Mouse (Mus musculus): ENCODE results near the gene Sap30l. TPM values are rescaled to one million over a fixed set of nuclear protein-coding genes. Genes with fewer than 3 reads are reported as not detected.

Sap30l gene
- polyA plus RNA-seq, 1 experiment from 2014 or later = 16.3 TPM

DNA sequence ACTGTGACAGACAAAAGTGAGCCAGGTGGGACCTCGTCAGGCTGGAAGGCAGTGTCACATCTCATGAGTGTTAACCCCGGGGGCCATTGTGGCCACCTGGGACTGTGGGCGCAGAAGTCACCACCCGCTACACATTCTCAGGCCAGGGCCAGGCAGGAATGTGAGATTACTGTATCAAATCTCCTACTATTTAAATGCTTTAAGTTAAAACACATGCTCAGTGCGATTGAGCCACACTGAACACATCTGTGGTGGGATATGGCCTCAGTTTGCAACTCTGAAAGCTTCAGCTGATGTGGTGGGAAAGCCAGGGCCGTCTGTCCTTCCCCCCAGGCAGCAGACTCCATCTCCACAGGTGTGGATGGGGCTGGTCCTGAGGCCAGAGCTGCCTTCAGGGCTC lies 52.1 kb downstream of the Sap30l start:
- H3K27ac ChIP-seq (replicated peaks; ENCODE audit: low read depth, low read length) = no peak overlapping the region
- ATAC-seq (ENCODE audit: low read depth) (peak; percentile 55; the same call in 1 of the 2 replicates), DNase-seq (ENCODE audit: low spot score) (no peak)
- no peak overlapping the region for H3K9ac ChIP-seq (ENCODE audit: low read depth, low read length)
- H3K9me3 ChIP-seq (ENCODE audit: control insufficient read depth, low read length) = no peaks in the 10 kb centered on the region
- H3K4me2 ChIP-seq (ENCODE audit: low read depth, low read length) = no peak overlapping the region
- no peak overlapping the region for H3K4me3 ChIP-seq (ENCODE audit: low read depth, low read length)
- H3K36me3 ChIP-seq (ENCODE audit: control insufficient read depth, insufficient read depth, low read length) = no peaks in the 10 kb centered on the region
- no peaks in the 10 kb centered on the region for H3K4me1 ChIP-seq (ENCODE audit: control insufficient read depth, insufficient read depth, low read length)
- peaks cover under 1% of the 10 kb centered on the region; the same call in 1 of the 2 replicates for H3K27me3 ChIP-seq (replicated peaks; ENCODE audit: control insufficient read depth, insufficient read depth, low read length)
- WGBS = 37% methylated on average over 6 of the region's 6 CpGs

DNA sequence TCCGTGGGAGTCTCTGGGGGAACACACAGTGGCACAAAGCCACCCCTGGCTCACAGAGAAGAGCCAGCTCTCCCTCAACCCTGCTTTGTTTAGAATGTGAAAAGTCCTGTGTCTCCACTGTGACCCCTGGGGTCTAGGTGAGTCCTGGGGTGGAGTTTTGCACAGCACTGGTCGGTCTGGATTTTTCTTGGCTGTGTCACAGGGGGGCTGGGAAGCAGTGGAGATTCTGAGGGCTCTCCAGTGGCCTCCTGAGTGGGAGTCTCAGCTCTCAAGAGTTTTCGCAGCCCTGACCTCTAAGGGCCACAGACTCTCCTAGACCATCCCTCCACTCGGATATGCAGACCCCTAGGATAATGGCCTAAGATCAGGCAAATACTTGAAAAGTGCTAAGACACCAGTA lies 56.3 kb downstream of the Sap30l start:
- 50% methylated on average over 4 of the region's 4 CpGs for WGBS
- no peaks in the 10 kb centered on the region for H3K9me3 ChIP-seq (ENCODE audit: control insufficient read depth, low read length)
- H3K4me1 ChIP-seq (ENCODE audit: control insufficient read depth, insufficient read depth, low read length) = no peaks in the 10 kb centered on the region
- DNase-seq (ENCODE audit: low spot score) (no peak), ATAC-seq (ENCODE audit: low read depth) (no peak)
- no peak overlapping the region for H3K27ac ChIP-seq (replicated peaks; ENCODE audit: low read depth, low read length)
- H3K4me2 ChIP-seq (ENCODE audit: low read depth, low read length) = no peak overlapping the region
- no peaks in the 10 kb centered on the region for H3K27me3 ChIP-seq (replicated peaks; ENCODE audit: control insufficient read depth, insufficient read depth, low read length)
- no peak overlapping the region for H3K4me3 ChIP-seq (ENCODE audit: low read depth, low read length)
- no peaks in the 10 kb centered on the region for H3K36me3 ChIP-seq (ENCODE audit: control insufficient read depth, insufficient read depth, low read length)
- no peak overlapping the region for H3K9ac ChIP-seq (ENCODE audit: low read depth, low read length)

Other genes starting within 250 kb of the Sap30l start
- 19.7 and 22.5 TPM in 2 replicates for gene Galnt10, start 156.2 kb upstream of the Sap30l start, polyA plus RNA-seq (2014; fragmentation: Nextera tagmentation; extraction: Ambion mirVana)
- 1.6 and 1.7 TPM in 2 replicates for gene Hand1, start 31.2 kb downstream of the Sap30l start, polyA plus RNA-seq (2014; fragmentation: Nextera tagmentation; extraction: Ambion mirVana)
- 19.5 and 21.9 TPM in 2 replicates for gene Larp1, start 207.4 kb downstream of the Sap30l start, polyA plus RNA-seq (2014; fragmentation: Nextera tagmentation; extraction: Ambion mirVana)